Mouse (Mus musculus): Measurements from ENCODE around the gene Ect2l.

DNA sequence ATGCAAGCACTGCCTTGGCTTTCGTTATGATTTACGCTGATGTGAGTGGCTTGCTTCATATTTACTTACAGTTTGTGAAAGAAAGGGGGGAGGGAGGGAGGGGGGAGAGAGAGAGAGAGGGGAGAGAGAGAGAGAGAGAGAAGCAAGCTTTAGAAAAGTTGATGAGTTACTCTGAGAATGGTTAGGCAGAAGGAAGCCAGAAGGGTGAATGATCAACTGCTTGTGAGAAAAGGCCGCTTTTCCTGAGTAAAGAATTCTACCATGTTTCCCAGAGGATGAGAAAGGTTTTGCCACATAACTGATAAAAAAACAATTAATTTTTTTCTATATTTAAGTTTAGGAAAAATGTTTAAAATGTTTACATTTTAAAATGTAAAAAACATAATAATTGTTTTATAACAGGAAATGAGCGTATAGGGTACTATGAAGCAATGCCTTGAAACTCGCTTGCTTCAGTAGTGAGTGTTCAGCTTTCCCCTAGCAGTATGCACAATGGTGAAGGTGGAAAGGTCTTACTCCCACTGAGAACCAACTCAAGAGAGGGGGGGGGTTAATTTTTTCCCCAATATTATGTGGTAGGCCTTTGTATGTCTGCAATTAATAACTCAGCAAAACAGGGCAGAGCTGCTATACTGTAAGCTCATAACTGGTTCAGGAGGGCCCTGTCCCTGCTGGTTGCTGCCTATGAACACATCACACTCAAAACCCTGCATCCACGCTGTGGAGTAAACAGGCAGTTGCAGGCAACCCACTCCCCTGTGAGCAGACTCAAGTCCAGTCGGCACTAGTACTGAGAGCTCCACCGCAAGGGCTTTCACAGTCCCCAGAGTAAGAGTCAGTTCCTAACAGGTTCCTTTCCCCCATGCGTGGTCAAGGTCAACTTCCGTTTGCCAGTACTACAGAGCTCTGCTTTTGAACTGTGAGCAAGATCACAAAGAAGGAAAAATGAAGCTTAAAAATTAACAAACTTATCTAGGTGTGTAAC is 78.7 kb downstream of the Ect2l start:
- no peak for TF ChIP-seq EP300 (IDR thresholded peaks at IDR 0.05; ENCODE audit: low read depth)
- TF ChIP-seq CTCF (IDR thresholded peaks at IDR 0.05; ENCODE audit: low read depth) = no peak
